Mouse (Mus musculus) stomach, postnatal 0 days (tissue): Measurements from ENCODE around the gene Slco3a1. TPM values are rescaled to one million over a fixed set of nuclear protein-coding genes. Genes with fewer than 3 reads are reported as not detected.

Experiments used
- ATAC-seq: fragments of 200-750 bp; cut with Nextera tagmentation; 2 replicates; pipeline ENCODE4 v1.8.0; 2017; ENCODE audit not compliant: low FRiP score, low TSS enrichment
- DNase-seq: peaks from one replicate; pipeline ENCODE4 v3.0.0-alpha.2; 2016; ENCODE audit warnings: low spot score
- H3K27ac ChIP-seq: fragments of 300-500 bp; sonication (generic); replicated peaks from 2 replicates; pipeline ENCODE4 v1.5.1; 2014; ENCODE audit warnings: mild to moderate bottlenecking, control low read depth
- H3K27me3 ChIP-seq: fragments of 300-500 bp; sonication (generic); 2 replicates; pipeline ENCODE4 v1.6.1; 2014; ENCODE audit warnings: low read length; ENCODE audit not compliant: control insufficient read depth, insufficient read depth
- H3K36me3 ChIP-seq: fragments of 300-500 bp; sonication (generic); 2 replicates; pipeline ENCODE4 v1.6.1; 2014; ENCODE audit warnings: low read length, mixed read lengths; ENCODE audit not compliant: control insufficient read depth, insufficient read depth
- H3K4me1 ChIP-seq: fragments of 300-500 bp; sonication (generic); replicated peaks from 2 replicates; pipeline ENCODE4 v1.6.1; 2014; ENCODE audit warnings: antibody characterized with exemption; ENCODE audit not compliant: control insufficient read depth, insufficient read depth
- H3K4me2 ChIP-seq: fragments of 300-500 bp; sonication (generic); replicated peaks from 2 replicates; pipeline ENCODE4 v1.6.1; 2014; ENCODE audit warnings: low read depth, mild to moderate bottlenecking, control low read depth, moderate library complexity
- H3K4me3 ChIP-seq: fragments of 300-500 bp; sonication (generic); 2 replicates; pipeline ENCODE4 v1.5.1; 2014; ENCODE audit warnings: low read depth, low read length, control low read depth
- H3K9ac ChIP-seq: fragments of 300-500 bp; sonication (generic); 2 replicates; pipeline ENCODE4 v1.6.1; 2014; ENCODE audit warnings: mild to moderate bottlenecking, low read length, control low read depth, mixed read lengths
- H3K9me3 ChIP-seq: fragments of 300-500 bp; sonication (generic); 2 replicates; pipeline ENCODE4 v1.6.1; 2016; ENCODE audit warnings: low read length; ENCODE audit not compliant: control insufficient read depth
- CTCF ChIP-seq: IDR thresholded peaks from 2 replicates; pipeline ENCODE4 v1.5.1; 2016; ENCODE audit warnings: antibody characterized with exemption, low read depth, mild to moderate bottlenecking, moderate library complexity
- EP300 ChIP-seq: optimal IDR thresholded peaks from 2 replicates; pipeline ENCODE3; 2016; ENCODE audit warnings: antibody characterized with exemption
- WGBS: fragments of 180-500 bp; shearing (Covaris S2); extraction: QIAGEN DNeasy Blood & Tissue Kit; methylation state at CpG from one replicate; pipeline ENCODE4 v1.1.7; 2014; 5-methylcytosine and 5-hydroxymethylcytosine counted together
- polyA plus RNA-seq: library from polyadenylated mRNA; unstranded; fragments of >200 nt; fragmentation: Nextera tagmentation; extraction: Ambion mirVana; gene quantifications from 2 replicates; pipeline ENCODE4 v1.2.1, GENCODE M21; 2015

Gene Slco3a1
- polyA plus RNA-seq, 1 experiment from 2014 or later = 9.1 TPM

DNA sequence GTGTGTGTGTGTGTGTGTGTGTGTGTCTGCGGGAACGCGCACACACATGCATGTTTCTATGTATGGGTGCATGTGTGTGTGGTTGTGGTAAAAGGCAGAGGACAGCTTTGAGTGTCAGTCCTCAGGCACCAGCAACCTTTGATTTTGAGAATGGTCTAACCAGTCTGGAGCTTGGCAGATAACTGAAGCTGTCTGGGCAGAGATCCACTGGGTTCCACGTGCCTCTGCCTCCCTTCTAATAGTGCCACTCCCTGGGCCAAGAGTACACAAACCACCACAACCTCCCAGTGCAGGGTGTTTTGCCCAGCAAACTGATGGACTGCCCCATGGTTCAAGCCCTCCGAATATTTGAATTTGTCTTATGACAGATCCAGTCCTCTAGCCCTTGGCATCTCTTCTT lies 55.1 kb downstream of the Slco3a1 start:
- Histone ChIP-seq H3K36me3 (no peaks in the 10 kb centered on the region), H3K4me2 (no peak overlapping the region), H3K27me3 (no peaks in the 10 kb centered on the region), H3K27ac (no peak overlapping the region), H3K4me3 (no peak overlapping the region), H3K4me1 (no peaks in the 10 kb centered on the region), H3K9me3 (no peaks in the 10 kb centered on the region), H3K9ac (no peak overlapping the region)
- 91% methylated on average over 5 of the region's 5 CpGs for WGBS
- no peak for TF ChIP-seq CTCF
- no peak for TF ChIP-seq EP300
- no peak for DNase-seq
- no peak for ATAC-seq

DNA sequence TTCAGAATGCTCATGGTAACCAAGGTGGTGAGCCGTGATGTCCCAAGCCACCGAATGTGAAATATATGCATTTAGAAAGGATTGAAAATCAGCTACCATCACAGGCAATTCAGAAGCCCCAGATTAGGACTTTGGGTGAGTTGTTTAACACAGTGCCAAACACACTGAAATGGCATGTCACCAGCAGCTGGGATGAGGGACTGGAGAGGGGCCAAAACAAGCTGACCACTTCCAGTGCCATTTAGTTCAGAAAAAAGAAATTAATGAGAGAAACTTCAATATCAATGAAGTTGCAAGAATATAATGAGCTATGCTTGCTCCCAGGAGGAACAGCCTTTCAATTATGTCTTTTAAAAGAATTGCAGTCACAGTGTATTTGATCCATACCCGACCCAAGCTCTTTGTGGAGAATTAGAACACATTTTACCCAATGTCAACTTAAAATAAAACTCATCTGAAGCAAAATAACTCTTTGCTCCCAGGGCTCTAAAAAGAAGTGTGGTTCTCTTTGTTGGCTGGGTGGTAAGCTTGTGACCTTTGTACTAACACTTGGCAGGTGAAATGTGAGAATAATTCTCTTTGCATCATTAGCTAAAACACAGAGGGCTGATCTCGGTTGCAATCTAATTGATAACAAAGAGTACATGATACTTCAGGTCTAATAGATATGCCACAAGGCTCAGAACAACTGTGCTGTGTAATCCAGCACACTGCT lies 56.2 kb downstream of the Slco3a1 start:
- Histone ChIP-seq H3K4me3 (no peak overlapping the region), H3K4me2 (no peak overlapping the region), H3K9me3 (no peaks in the 10 kb centered on the region), H3K9ac (no peak overlapping the region), H3K27me3 (no peaks in the 10 kb centered on the region), H3K27ac (no peak overlapping the region), H3K4me1 (no peaks in the 10 kb centered on the region), H3K36me3 (no peaks in the 10 kb centered on the region)
- DNase-seq = no peak
- TF ChIP-seq EP300 (no peak), CTCF (no peak)
- 77% methylated on average over 4 of the region's 4 CpGs for WGBS
- ATAC-seq = no peak

DNA sequence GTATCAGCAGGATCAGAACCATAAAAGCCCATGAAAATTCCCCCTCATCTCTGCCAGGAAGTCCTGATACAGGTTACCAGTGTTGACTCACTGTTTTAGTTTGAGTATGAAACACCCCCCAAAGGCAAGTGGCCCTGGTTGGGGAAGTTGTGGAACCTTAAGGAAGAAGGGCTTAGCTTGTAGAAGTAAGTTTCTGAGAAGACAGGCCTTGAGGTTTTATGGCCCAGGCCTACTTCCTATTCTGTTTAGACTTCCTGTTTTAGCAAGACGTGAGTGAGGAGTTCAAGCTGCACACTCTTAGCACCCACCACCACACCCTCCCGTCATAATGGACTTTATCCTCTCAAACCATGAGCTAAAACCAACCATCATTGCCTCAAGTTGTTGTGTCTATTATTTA lies 57.4 kb downstream of the Slco3a1 start:
- no peak for ATAC-seq
- no peak for TF ChIP-seq EP300

DNA sequence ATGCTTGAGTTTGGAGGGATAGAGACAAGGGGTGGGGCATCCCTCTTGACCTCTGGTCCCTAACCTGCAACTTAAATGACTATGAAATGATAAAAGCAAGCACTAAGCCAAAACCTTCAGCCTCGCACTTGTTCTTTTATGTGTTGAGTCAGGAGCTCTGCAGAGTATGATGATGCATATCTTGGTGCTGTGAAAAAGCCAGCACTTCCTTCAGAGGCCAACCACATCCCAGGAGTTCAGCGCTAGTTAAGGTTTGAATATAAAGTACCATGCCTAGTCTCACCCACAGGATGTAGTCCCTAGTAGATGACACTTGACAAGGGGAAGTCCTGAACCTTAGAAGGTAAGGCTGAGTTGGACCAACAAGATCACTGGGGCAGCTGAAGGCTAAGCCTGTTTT lies 59.1 kb downstream of the Slco3a1 start:
- no peaks in the 10 kb centered on the region for H3K36me3 ChIP-seq
- H3K9me3 ChIP-seq = no peaks in the 10 kb centered on the region
- 82% methylated on average over 2 of the region's 2 CpGs for WGBS
- no peak overlapping the region for H3K4me3 ChIP-seq
- no peaks in the 10 kb centered on the region for H3K4me1 ChIP-seq
- no peak overlapping the region for H3K4me2 ChIP-seq
- H3K27ac ChIP-seq = no peak overlapping the region
- ATAC-seq = no peak
- H3K9ac ChIP-seq = no peak overlapping the region
- H3K27me3 ChIP-seq = no peaks in the 10 kb centered on the region
- no peak for DNase-seq
- TF ChIP-seq EP300 = no peak
- TF ChIP-seq CTCF = no peak

More for the DNA sequence above, 57.4 kb downstream of the Slco3a1 start:
- no peaks in the 10 kb centered on the region for H3K9me3 ChIP-seq
- H3K9ac ChIP-seq = no peak overlapping the region
- no peaks in the 10 kb centered on the region for H3K36me3 ChIP-seq
- DNase-seq = no peak
- H3K4me1 ChIP-seq = no peaks in the 10 kb centered on the region
- no peaks in the 10 kb centered on the region for H3K27me3 ChIP-seq
- H3K27ac ChIP-seq = no peak overlapping the region
- H3K4me3 ChIP-seq = no peak overlapping the region
- 72% methylated on average over 2 of the region's 2 CpGs for WGBS
- H3K4me2 ChIP-seq = no peak overlapping the region

GRCm38 (mm10) chr7:74493775-74494174 lies 60.8 kb downstream of the Slco3a1 start:
- no peak for DNase-seq
- no peaks in the 10 kb centered on the region for H3K36me3 ChIP-seq
- H3K4me2 ChIP-seq = no peak overlapping the region
- no peak overlapping the region for H3K27ac ChIP-seq
- ATAC-seq = no peak
- no peak for TF ChIP-seq EP300
- TF ChIP-seq CTCF = no peak
- no peaks in the 10 kb centered on the region for H3K27me3 ChIP-seq
- 85% methylated on average over 1 of the region's 1 CpGs for WGBS
- no peaks in the 10 kb centered on the region for H3K9me3 ChIP-seq
- H3K4me3 ChIP-seq = no peak overlapping the region
- no peaks in the 10 kb centered on the region for H3K4me1 ChIP-seq
- H3K9ac ChIP-seq = no peak overlapping the region

GRCm38 (mm10) chr7:74491683-74492355 lies 62.8 kb downstream of the Slco3a1 start:
- Histone ChIP-seq H3K4me2 (no peak overlapping the region), H3K4me1 (no peaks in the 10 kb centered on the region), H3K27me3 (no peaks in the 10 kb centered on the region), H3K36me3 (no peaks in the 10 kb centered on the region), H3K4me3 (no peak overlapping the region), H3K27ac (no peak overlapping the region), H3K9me3 (no peaks in the 10 kb centered on the region), H3K9ac (no peak overlapping the region)
- no peak for TF ChIP-seq CTCF
- no peak for TF ChIP-seq EP300
- 57% methylated on average over 9 of the region's 9 CpGs for WGBS
- DNase-seq (no peak), ATAC-seq (no peak)
